Mouse (Mus musculus) B cell, adult 67 days (primary cell): Measurements from ENCODE around the gene Med13. TPM values are rescaled to one million over a fixed set of nuclear protein-coding genes. Genes with fewer than 3 reads are reported as not detected.

ENCODE experiments used
- total RNA-seq, 2 experiments: library from RNA; stranded (reverse); gene quantifications; 4 replicates each; pipeline ENCODE4 v1.2.4; 2023

Gene Med13
- 100 to 1,000 TPM; 211 to 233 TPM for total RNA-seq

DNA sequence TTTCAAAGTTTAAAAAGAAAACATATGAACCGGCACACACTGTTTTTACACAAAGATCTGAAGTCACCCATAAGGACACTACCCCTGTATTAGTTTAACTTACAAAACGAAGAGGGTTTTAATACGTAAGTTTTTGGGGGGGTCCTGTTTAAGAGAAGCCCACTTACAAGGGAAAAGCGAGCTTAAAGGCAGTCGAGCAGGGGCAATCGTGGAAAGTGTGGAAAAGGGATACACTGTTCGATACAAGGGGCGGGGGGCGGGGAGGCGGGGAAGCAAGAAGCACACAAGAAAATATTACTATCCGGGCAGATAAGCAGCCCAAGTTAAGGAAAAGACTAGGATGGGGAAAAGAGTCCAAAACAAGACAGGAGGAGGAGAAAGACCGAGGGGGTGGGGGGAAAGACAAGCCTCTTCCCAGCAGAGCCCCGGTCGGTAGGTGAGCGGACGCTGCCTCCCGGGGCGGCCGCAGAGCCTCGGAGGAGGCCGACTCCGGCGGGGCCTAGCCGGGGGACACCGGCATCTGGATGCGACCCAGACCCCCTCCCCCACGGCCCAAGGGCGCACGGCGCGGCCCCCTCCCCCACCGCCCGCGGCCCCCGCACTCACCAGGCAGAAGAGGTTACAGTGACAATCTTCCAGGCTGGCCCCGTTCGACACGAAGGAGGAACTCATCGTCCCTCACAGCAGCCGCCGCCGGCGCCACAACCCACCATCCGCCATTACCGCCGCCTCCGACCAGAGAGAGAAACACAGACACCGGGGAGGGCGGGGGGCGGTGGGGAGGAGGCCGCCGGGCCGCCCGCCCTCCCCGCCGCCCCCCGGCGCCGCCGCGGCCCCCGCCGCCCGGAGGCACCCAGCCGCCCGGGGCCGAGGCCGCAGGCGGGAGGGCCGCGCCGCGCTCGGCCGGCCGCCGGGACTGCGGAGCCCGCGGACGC, at the start of gene Med13:
TSS of gene Med13 (minus strand) at position 749 of the 935 bp plus-strand sequence.

DNA sequence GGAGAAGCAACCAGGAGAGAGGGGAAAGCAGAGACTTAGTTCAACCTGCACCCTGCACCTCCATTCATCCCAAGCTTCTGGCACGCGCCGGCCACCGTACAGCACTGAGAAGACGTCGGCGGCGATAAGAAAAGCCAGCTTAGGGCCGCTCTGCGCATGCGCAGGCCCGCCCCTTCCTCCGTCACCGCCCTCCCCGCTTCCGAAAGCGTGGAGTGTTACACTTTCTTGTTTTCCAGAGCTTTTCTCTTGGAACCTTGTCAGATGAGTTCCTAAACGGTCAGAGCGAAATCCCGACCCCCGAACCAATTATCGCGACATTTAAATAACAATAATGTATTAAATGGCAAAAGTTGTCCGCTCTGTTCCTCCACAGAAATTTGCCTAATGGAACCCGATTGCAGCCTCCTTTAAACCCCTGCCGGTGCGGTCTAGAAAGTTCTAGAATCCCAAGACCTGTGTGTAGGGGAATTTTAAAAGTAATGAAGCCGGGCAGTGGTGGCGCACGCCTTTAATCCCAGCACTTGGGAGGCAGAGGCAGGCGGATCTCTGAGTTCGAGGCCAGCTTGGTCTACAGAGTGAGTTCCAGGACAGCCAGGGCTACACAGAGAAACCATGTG, 99.8 kb downstream of the Med13 start, which contains the start of gene Ints2:
TSS of gene Ints2 (minus strand) at position 116 of the 617 bp plus-strand sequence.

Other genes with a start within 250 kb of the Med13 start
- under 1 TPM; 0.52 to 0.59 TPM for gene Brip1, start 156.4 kb downstream of the Med13 start, total RNA-seq
- gene Ints2, start 100.0 kb downstream of the Med13 start, total RNA-seq: 10 to 100 TPM; 19.3 to 22.7 TPM
- 10 to 100 TPM; 61.3 to 72.5 TPM for gene Rnft1, start 127.1 kb upstream of the Med13 start, total RNA-seq
- 10 to 100 TPM; 64.3 to 66.6 TPM for gene Rps6kb1, start 187.2 kb upstream of the Med13 start, total RNA-seq
- 1 to 10 TPM; 7.7 to 8.9 TPM for gene Tubd1, start 187.4 kb upstream of the Med13 start, total RNA-seq